Mouse (Mus musculus) kidney, postnatal 0 days (tissue): Measurements from ENCODE around the gene Atp6v1f. TPM values are rescaled to one million over a fixed set of nuclear protein-coding genes. Genes with fewer than 3 reads are reported as not detected.

ENCODE experiments used
- ATAC-seq: fragments of 200-750 bp; cut with Nextera tagmentation; replicated peaks from 2 replicates; pipeline ENCODE4 v1.8.0; 2017; ENCODE audit warnings: low read depth, moderate number of reproducible peaks, moderate TSS enrichment, moderate library complexity; ENCODE audit not compliant: low FRiP score
- DNase-seq: peaks from one replicate; pipeline ENCODE4 v3.0.0-alpha.2; 2016; ENCODE audit warnings: low spot score
- H3K27ac ChIP-seq: fragments of 300-500 bp; sonication (generic); 2 replicates; pipeline ENCODE4 v1.5.1; 2014; ENCODE audit warnings: mild to moderate bottlenecking
- H3K27me3 ChIP-seq: fragments of 300-500 bp; sonication (generic); 2 replicates; pipeline ENCODE4 v1.6.1; 2014; ENCODE audit warnings: low read length, mixed read lengths; ENCODE audit not compliant: insufficient read depth
- H3K36me3 ChIP-seq: fragments of 300-500 bp; sonication (generic); 2 replicates; pipeline ENCODE4 v1.6.1; 2014; ENCODE audit warnings: low read length, mixed read lengths; ENCODE audit not compliant: insufficient read depth
- H3K4me1 ChIP-seq: fragments of 300-500 bp; sonication (generic); replicated peaks from 2 replicates; pipeline ENCODE4 v1.6.1; 2014; ENCODE audit warnings: antibody characterized with exemption, low read length, mixed read lengths; ENCODE audit not compliant: insufficient read depth
- H3K4me2 ChIP-seq: fragments of 300-500 bp; sonication (generic); 2 replicates; pipeline ENCODE4 v1.6.1; 2014; ENCODE audit warnings: mild to moderate bottlenecking, low read length, moderate library complexity, mixed read lengths
- H3K4me3 ChIP-seq: fragments of 300-500 bp; sonication (generic); replicated peaks from 2 replicates; pipeline ENCODE4 v1.5.1; 2014; ENCODE audit warnings: low read depth, low read length
- H3K9ac ChIP-seq: fragments of 300-500 bp; sonication (generic); 2 replicates; pipeline ENCODE4 v1.6.1; 2014; ENCODE audit warnings: low read depth, low read length
- H3K9me3 ChIP-seq: fragments of 300-500 bp; sonication (generic); replicated peaks from 2 replicates; pipeline ENCODE4 v1.6.1; 2016; ENCODE audit warnings: low read length, inconsistent platforms, mixed read lengths
- CTCF ChIP-seq: IDR thresholded peaks from 2 replicates; pipeline ENCODE4 v1.5.1; 2016; ENCODE audit warnings: antibody characterized with exemption, low read depth, mild to moderate bottlenecking, moderate library complexity
- WGBS: fragments of 180-500 bp; shearing (Covaris S2); extraction: QIAGEN DNeasy Blood & Tissue Kit; methylation state at CpG from one replicate; pipeline ENCODE4 v1.1.7; 2014; 5-methylcytosine and 5-hydroxymethylcytosine counted together
- polyA plus RNA-seq: library from polyadenylated mRNA; unstranded; fragments of >200 nt; fragmentation: Nextera tagmentation; extraction: Ambion mirVana; gene quantifications from 2 replicates; pipeline ENCODE4 v1.2.1, GENCODE M21; 2015

Gene Atp6v1f
- polyA plus RNA-seq, 1 experiment from 2014 or later, result 485 TPM

- Histone ChIP-seq H3K4me1 (0 out of 2 replicates have a peak, but pooled peaks cover 8% of the 10 kb centered on the region), H3K36me3 (no peaks in the 10 kb centered on the region), H3K27ac (peak within 1 kb of the TSS; percentile 1; the same call in 1 of the 2 replicates), H3K4me2 (peak within 1 kb of the TSS; percentile 75), H3K27me3 (no peaks in the 10 kb centered on the region), H3K4me3 (peak within 1 kb of the TSS; percentile 51), H3K9ac (peak within 1 kb of the TSS; percentile 59; the same call in 1 of the 2 replicates), H3K9me3 (no peaks in the 10 kb centered on the region)
- DNase-seq, result peak; percentile 74
- no peak for TF ChIP-seq CTCF
- 1% methylated on average over 47 of the region's 47 CpGs for WGBS
- ATAC-seq, result peak; percentile 72
These were observed 40.2 kb downstream of the Atp6v1f start, which contains the start of gene Kcp for GRCm38 (mm10) chr6:29507447-29508309. Kcp (minus strand) TSS chr6:29507952.

GRCm38 (mm10) chr6:29509086-29509485 is 41.6 kb downstream of the Atp6v1f start:
- no peak overlapping the region for H3K9ac ChIP-seq
- H3K4me1 ChIP-seq, result peaks cover 15% of the 10 kb centered on the region; the same call in 1 of the 2 replicates
- H3K36me3 ChIP-seq, result no peaks in the 10 kb centered on the region
- WGBS, result 33% methylated on average over 2 of the region's 2 CpGs
- H3K27me3 ChIP-seq, result no peaks in the 10 kb centered on the region
- no peak overlapping the region for H3K4me3 ChIP-seq
- peak; percentile 29 for DNase-seq
- no peaks in the 10 kb centered on the region for H3K9me3 ChIP-seq
- ATAC-seq, result no peak
- H3K4me2 ChIP-seq, result no peak overlapping the region
- no peak for TF ChIP-seq CTCF
- no peak overlapping the region for H3K27ac ChIP-seq

GRCm38 (mm10) chr6:29513284-29513683 is 45.8 kb downstream of the Atp6v1f start:
- H3K9ac ChIP-seq, result 0 out of 2 replicates have a peak overlapping the region, but pooled peaks have one; percentile 4
- no peaks in the 10 kb centered on the region for H3K36me3 ChIP-seq
- 0% methylated on average over 11 of the region's 11 CpGs for WGBS
- H3K27ac ChIP-seq, result peak overlapping the region; percentile 78; the same call in 1 of the 2 replicates
- H3K9me3 ChIP-seq, result no peaks in the 10 kb centered on the region
- TF ChIP-seq CTCF, result no peak
- H3K4me2 ChIP-seq, result peak overlapping the region; percentile 36
- peaks cover 8% of the 10 kb centered on the region; the same call in 1 of the 2 replicates for H3K4me1 ChIP-seq
- ATAC-seq (peak; percentile 83), DNase-seq (peak; percentile 96)
- no peak overlapping the region for H3K4me3 ChIP-seq
- H3K27me3 ChIP-seq, result no peaks in the 10 kb centered on the region

GRCm38 (mm10) chr6:29517139-29517538 is 49.6 kb downstream of the Atp6v1f start:
- no peak overlapping the region for H3K4me2 ChIP-seq
- ATAC-seq (peak; percentile 56; the same call in 1 of the 2 replicates), DNase-seq (peak; percentile 86)
- H3K9me3 ChIP-seq, result no peaks in the 10 kb centered on the region
- H3K36me3 ChIP-seq, result no peaks in the 10 kb centered on the region
- no peaks in the 10 kb centered on the region for H3K27me3 ChIP-seq
- H3K4me1 ChIP-seq, result peaks cover 8% of the 10 kb centered on the region; the same call in 1 of the 2 replicates
- no peak overlapping the region for H3K9ac ChIP-seq
- no peak overlapping the region for H3K27ac ChIP-seq
- TF ChIP-seq CTCF, result peak; percentile 89
- WGBS, result 2% methylated on average over 5 of the region's 5 CpGs
- H3K4me3 ChIP-seq, result no peak overlapping the region

Other genes starting within 250 kb of the Atp6v1f start
- 32.8 and 34.2 TPM in 2 replicates for gene Hilpda, start 195.2 kb upstream of the Atp6v1f start, polyA plus RNA-seq
- 0.29 and 0.60 TPM in 2 replicates for gene Fam71f2, start 188.1 kb upstream of the Atp6v1f start, polyA plus RNA-seq
- not detected in 2 replicates for gene Fam71f1, start 148.6 kb upstream of the Atp6v1f start, polyA plus RNA-seq
- gene Calu, start 119.6 kb upstream of the Atp6v1f start, polyA plus RNA-seq, result 271 and 306 TPM in 2 replicates
- 0.26 and 0.47 TPM in 2 replicates for gene Opn1sw, start 79.2 kb upstream of the Atp6v1f start, polyA plus RNA-seq
- 12.1 and 13.8 TPM in 2 replicates for gene Ccdc136, start 71.4 kb upstream of the Atp6v1f start, polyA plus RNA-seq
- 2.5 and 2.8 TPM in 2 replicates for gene Flnc, start 34.5 kb upstream of the Atp6v1f start, polyA plus RNA-seq
- not detected in 2 replicates for gene Atp6v1fnb, start 3.7 kb downstream of the Atp6v1f start, polyA plus RNA-seq
- gene Kcp, start 40.2 kb downstream of the Atp6v1f start, polyA plus RNA-seq, result 17.1 and 19.1 TPM in 2 replicates
- 3.7 and 4.7 TPM in 2 replicates for gene Irf5, start 58.9 kb downstream of the Atp6v1f start, polyA plus RNA-seq
- gene Tnpo3, start 142.2 kb downstream of the Atp6v1f start, polyA plus RNA-seq, result 56.0 and 60.2 TPM in 2 replicates
- gene Tspan33, start 226.5 kb downstream of the Atp6v1f start, polyA plus RNA-seq, result 24.9 and 25.2 TPM in 2 replicates